In the genomic region with DNA sequence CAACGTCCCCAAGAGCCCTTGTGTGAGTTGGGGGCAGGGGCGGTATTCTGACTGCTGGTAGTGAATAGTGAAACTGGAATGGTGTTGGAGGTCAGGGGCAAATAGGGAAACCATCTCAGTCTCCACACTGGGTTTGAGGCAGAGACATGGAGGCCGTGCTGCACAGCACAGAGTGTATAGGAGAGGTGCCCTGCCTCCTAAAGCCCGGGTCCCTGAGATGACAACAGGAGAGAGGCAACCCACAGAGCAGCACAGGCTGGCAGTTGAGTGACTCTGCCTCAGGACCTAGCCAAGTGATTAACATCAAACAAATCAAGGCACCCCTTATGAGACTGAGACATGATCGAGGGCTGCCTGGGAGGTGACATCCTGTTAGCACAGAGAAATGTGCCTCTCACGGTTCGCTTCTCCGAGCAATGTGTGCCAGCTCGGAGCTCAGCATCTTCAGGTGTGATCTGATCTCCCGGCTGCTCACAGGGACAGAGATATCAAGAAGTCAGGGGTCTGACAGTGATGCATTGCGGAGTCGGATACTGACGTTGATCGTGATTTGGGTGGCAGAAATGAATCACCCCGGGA, we compare ENCODE assay signal across 20 mouse cellular contexts.
A peak's percentile ranks its signal among the peaks of the same experiment; 100 is the strongest.
DNase-seq lines count a peak whose midpoint lies in the region; ATAC-seq and TF ChIP-seq lines count a peak whose summit lies in the region.
"Had no signal": no experiment of that assay in that cellular context is flagged by ENCODE, and none has a peak within 500 bp of the region (broad histone marks: within the 10 kb centered on the region; RNA-seq: fewer than 3 reads in every experiment).

No protein-coding gene starts in this region.

- DNase-seq in adrenal gland, adult 2 months, result peak; percentile 14
- DNase-seq in adrenal gland, postnatal 25 days, result no peak
- DNase-seq in hindbrain, postnatal 0 days (ENCODE audit: low spot score), result no peak
- DNase-seq in midbrain, embryonic 10.5 days (ENCODE audit: low spot score), result no peak
- no peak for DNase-seq in c-Kit-positive CD71-positive TER-119-positive erythroid progenitor cells, embryonic 14.5 days (ENCODE audit: low spot score)
- DNase-seq: adrenal gland, adult 8-10 months; cerebellum, adult 11-12 months; cerebellum, postnatal 36 days; gastrocnemius, adult 2 months; heart, postnatal 14 days had no signal

- ATAC-seq in hindbrain, embryonic 12.5 days (ENCODE audit: low FRiP score), result peak; percentile 58; the same call in 1 of the 2 replicates
- ATAC-seq in hindbrain, postnatal 0 days, result no peak
- ATAC-seq in midbrain, embryonic 13.5 days, result 0 out of 2 replicates have a peak, but pooled peaks have one; percentile 41
- peak; percentile 43 for ATAC-seq in hindbrain, embryonic 16.5 days
- ATAC-seq: inflammation-experienced regulatory T-cells, adult 6 months had no signal

- no peaks in the 10 kb centered on the region for H3K36me3 ChIP-seq in hindbrain, embryonic 12.5 days
- no peaks in the 10 kb centered on the region for H3K36me3 ChIP-seq in hindbrain, postnatal 0 days (ENCODE audit: insufficient read depth, low read length)
- H3K36me3 ChIP-seq in midbrain, embryonic 13.5 days, result no peaks in the 10 kb centered on the region
- no peaks in the 10 kb centered on the region for H3K36me3 ChIP-seq in midbrain, embryonic 10.5 days
- no peaks in the 10 kb centered on the region for H3K36me3 ChIP-seq in hindbrain, embryonic 16.5 days (ENCODE audit: control insufficient read depth, insufficient read depth, low read length)
- H3K36me3 ChIP-seq: forebrain, embryonic 10.5 days; heart, embryonic 12.5 days; limb, embryonic 12.5 days had no signal

- 70% methylated on average over 15 of the region's 15 CpGs for WGBS in hindbrain, embryonic 12.5 days
- WGBS in hindbrain, postnatal 0 days, result 62% methylated on average over 15 of the region's 15 CpGs
- 84% methylated on average over 15 of the region's 15 CpGs for WGBS in midbrain, embryonic 13.5 days
- WGBS in midbrain, embryonic 10.5 days, result 90% methylated on average over 15 of the region's 15 CpGs
- 61% methylated on average over 15 of the region's 15 CpGs for WGBS in hindbrain, embryonic 16.5 days

- H3K9ac ChIP-seq in hindbrain, embryonic 12.5 days, result no peak overlapping the region
- no peak overlapping the region for H3K9ac ChIP-seq in hindbrain, postnatal 0 days (replicated peaks; ENCODE audit: low read length)
- no peak overlapping the region for H3K9ac ChIP-seq in midbrain, embryonic 13.5 days (replicated peaks)
- H3K9ac ChIP-seq in hindbrain, embryonic 16.5 days (ENCODE audit: low read depth, low read length), result no peak overlapping the region
- H3K9ac ChIP-seq: heart, embryonic 12.5 days; limb, embryonic 12.5 days; liver, embryonic 14.5 days had no signal

- H3K27me3 ChIP-seq in hindbrain, embryonic 12.5 days, result no peaks in the 10 kb centered on the region
- H3K27me3 ChIP-seq in hindbrain, postnatal 0 days (ENCODE audit: insufficient read depth, low read length), result no peaks in the 10 kb centered on the region
- H3K27me3 ChIP-seq in midbrain, embryonic 13.5 days, result no peaks in the 10 kb centered on the region
- H3K27me3 ChIP-seq in midbrain, embryonic 10.5 days (ENCODE audit: low read depth, poor library complexity, severe bottlenecking), result no peaks in the 10 kb centered on the region
- no peaks in the 10 kb centered on the region for H3K27me3 ChIP-seq in hindbrain, embryonic 16.5 days (replicated peaks; ENCODE audit: control insufficient read depth, insufficient read depth, low read length)
- H3K27me3 ChIP-seq: heart, embryonic 12.5 days had no signal

- H3K4me2 ChIP-seq in hindbrain, embryonic 12.5 days (replicated peaks), result no peak overlapping the region
- no peak overlapping the region for H3K4me2 ChIP-seq in hindbrain, postnatal 0 days (ENCODE audit: low read depth, low read length)
- no peak overlapping the region for H3K4me2 ChIP-seq in midbrain, embryonic 13.5 days (replicated peaks)
- H3K4me2 ChIP-seq in hindbrain, embryonic 16.5 days (ENCODE audit: low read length), result no peak overlapping the region
- H3K4me2 ChIP-seq: heart, embryonic 12.5 days; limb, embryonic 12.5 days had no signal

- no peaks in the 10 kb centered on the region for H3K9me3 ChIP-seq in hindbrain, embryonic 12.5 days (replicated peaks)
- no peaks in the 10 kb centered on the region for H3K9me3 ChIP-seq in hindbrain, postnatal 0 days (ENCODE audit: low read length)
- H3K9me3 ChIP-seq in midbrain, embryonic 13.5 days, result no peaks in the 10 kb centered on the region
- no peaks in the 10 kb centered on the region for H3K9me3 ChIP-seq in midbrain, embryonic 10.5 days (replicated peaks)
- H3K9me3 ChIP-seq in hindbrain, embryonic 16.5 days (ENCODE audit: control insufficient read depth, low read length), result no peaks in the 10 kb centered on the region
- H3K9me3 ChIP-seq: forebrain, embryonic 10.5 days; heart, embryonic 12.5 days; limb, embryonic 12.5 days had no signal

- H3K27ac ChIP-seq in hindbrain, embryonic 12.5 days, result peak overlapping the region; percentile 60
- H3K27ac ChIP-seq in hindbrain, postnatal 0 days, result no peak overlapping the region
- H3K27ac ChIP-seq in midbrain, embryonic 13.5 days, result no peak overlapping the region
- H3K27ac ChIP-seq in midbrain, embryonic 10.5 days (replicated peaks), result no peak overlapping the region
- H3K27ac ChIP-seq in hindbrain, embryonic 16.5 days (ENCODE audit: low read depth, low read length), result no peak overlapping the region
- H3K27ac ChIP-seq: forebrain, embryonic 10.5 days; gastrocnemius, adult 2 months; kidney, postnatal 0 days; limb, embryonic 12.5 days; liver, embryonic 14.5 days; stomach, postnatal 0 days had no signal

- peaks cover 21% of the 10 kb centered on the region for H3K4me1 ChIP-seq in hindbrain, embryonic 12.5 days
- H3K4me1 ChIP-seq in hindbrain, postnatal 0 days (ENCODE audit: insufficient read depth, low read length), result peaks cover 5% of the 10 kb centered on the region; the same call in 1 of the 2 replicates
- peaks cover 22% of the 10 kb centered on the region for H3K4me1 ChIP-seq in midbrain, embryonic 13.5 days (replicated peaks)
- peaks cover 29% of the 10 kb centered on the region for H3K4me1 ChIP-seq in midbrain, embryonic 10.5 days
- H3K4me1 ChIP-seq in hindbrain, embryonic 16.5 days (ENCODE audit: control insufficient read depth, insufficient read depth, low read depth, low read length), result peaks cover 10% of the 10 kb centered on the region
- H3K4me1 ChIP-seq: heart, embryonic 12.5 days had no signal

- no peak for TF ChIP-seq CTCF in hindbrain, postnatal 0 days (IDR thresholded peaks at IDR 0.05; ENCODE audit: low read depth)

- no peak overlapping the region for H3K4me3 ChIP-seq in hindbrain, embryonic 12.5 days
- no peak overlapping the region for H3K4me3 ChIP-seq in hindbrain, postnatal 0 days (ENCODE audit: low read length)
- H3K4me3 ChIP-seq in midbrain, embryonic 13.5 days (replicated peaks), result no peak overlapping the region
- no peak overlapping the region for H3K4me3 ChIP-seq in midbrain, embryonic 10.5 days
- no peak overlapping the region for H3K4me3 ChIP-seq in hindbrain, embryonic 16.5 days (ENCODE audit: low read length)
- H3K4me3 ChIP-seq: forebrain, embryonic 10.5 days; gastrocnemius, adult 2 months; heart, embryonic 12.5 days; limb, embryonic 12.5 days had no signal
